Mouse (Mus musculus): ENCODE measurements around the gene Gm36028.
A peak's percentile ranks its signal among the peaks of the same experiment; 100 is the strongest.

Gene Gm36028

GRCm38 (mm10) chr16:37808866-37809622, 51.9 kb downstream of the Gm36028 start:
- DNase-seq = no peak

- no peak for DNase-seq
Observed at GRCm38 (mm10) chr16:37807269-37807668, 53.7 kb downstream of the Gm36028 start.

GRCm38 (mm10) chr16:37805746-37806495, 55.0 kb downstream of the Gm36028 start:
- no peak for DNase-seq

- DNase-seq = no peak
Observed at GRCm38 (mm10) chr16:37803387-37803950, 57.5 kb downstream of the Gm36028 start.

- peak; percentile 76 for DNase-seq
Observed at GRCm38 (mm10) chr16:37802686-37803295, 58.2 kb downstream of the Gm36028 start.

GRCm38 (mm10) chr16:37801097-37801496, 59.8 kb downstream of the Gm36028 start:
- no peak for DNase-seq

All from right cerebral cortex, adult 18-20 months (tissue).